Comparison of ENCODE assay signal across 8 mouse cellular contexts in the genomic region with DNA sequence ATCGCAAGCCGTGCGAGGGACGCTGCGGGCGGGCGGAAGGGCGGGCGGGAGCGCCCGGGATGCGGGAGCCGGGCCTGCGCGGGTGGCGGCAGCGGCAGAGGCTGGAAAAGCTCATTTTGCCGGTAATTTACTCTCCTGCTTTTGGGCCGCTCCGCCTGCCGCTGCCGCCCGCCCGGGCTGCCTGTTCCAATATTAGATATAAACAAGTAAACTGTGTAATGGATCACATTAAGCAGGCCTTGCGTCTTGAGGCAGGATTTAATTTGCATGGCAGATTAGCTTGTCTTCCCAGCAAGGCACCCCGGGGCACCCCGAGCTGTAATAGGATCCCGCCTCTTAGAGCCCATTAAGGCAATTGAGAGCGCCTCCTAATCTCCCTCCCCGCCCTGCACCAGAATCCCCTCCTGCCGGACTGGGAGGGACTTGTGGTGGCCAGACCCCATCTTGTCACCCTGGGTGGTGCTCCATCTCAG. TPM values are rescaled to one million over a fixed set of nuclear protein-coding genes. Genes with fewer than 3 reads are reported as not detected.
DNase-seq lines count a peak whose midpoint lies in the region; ATAC-seq lines count a peak whose summit lies in the region.

No protein-coding gene starts in this region.

- peak overlapping the region; percentile 65 for H3K4me2 ChIP-seq in lung, embryonic 15.5 days
- H3K4me2 ChIP-seq in heart, embryonic 12.5 days = peak overlapping the region; percentile 73
- peak overlapping the region; percentile 65 for H3K4me2 ChIP-seq in kidney, embryonic 15.5 days
- peak overlapping the region; percentile 62 for H3K4me2 ChIP-seq in midbrain, embryonic 13.5 days (replicated peaks)

- under 1% methylated on average over 30 of the region's 31 CpGs for WGBS in lung, embryonic 15.5 days
- 2% methylated on average over 31 of the region's 31 CpGs for WGBS in heart, embryonic 12.5 days
- WGBS in kidney, embryonic 15.5 days = 1% methylated on average over 31 of the region's 31 CpGs
- under 1% methylated on average over 31 of the region's 31 CpGs for WGBS in midbrain, embryonic 13.5 days

- no peak overlapping the region for H3K27ac ChIP-seq in lung, embryonic 15.5 days
- H3K27ac ChIP-seq in heart, embryonic 12.5 days (ENCODE audit: poor library complexity, severe bottlenecking) = 0 out of 2 replicates have a peak overlapping the region, but pooled peaks have one; percentile 32
- no peak overlapping the region for H3K27ac ChIP-seq in kidney, embryonic 15.5 days
- H3K27ac ChIP-seq in midbrain, embryonic 13.5 days = peak overlapping the region; percentile 35; the same call in 1 of the 2 replicates

- no peaks in the 10 kb centered on the region for H3K4me1 ChIP-seq in lung, embryonic 15.5 days
- peaks cover 29% of the 10 kb centered on the region for H3K4me1 ChIP-seq in heart, embryonic 12.5 days (replicated peaks)
- peaks cover 41% of the 10 kb centered on the region for H3K4me1 ChIP-seq in kidney, embryonic 15.5 days
- peaks cover 16% of the 10 kb centered on the region for H3K4me1 ChIP-seq in midbrain, embryonic 13.5 days (replicated peaks)

- H3K9ac ChIP-seq in lung, embryonic 15.5 days = peak overlapping the region; percentile 32
- peak overlapping the region; percentile 65 for H3K9ac ChIP-seq in heart, embryonic 12.5 days
- H3K9ac ChIP-seq in kidney, embryonic 15.5 days = peak overlapping the region; percentile 44
- peak overlapping the region; percentile 64 for H3K9ac ChIP-seq in midbrain, embryonic 13.5 days (replicated peaks)

- no peaks in the 10 kb centered on the region for H3K9me3 ChIP-seq in lung, embryonic 15.5 days
- H3K9me3 ChIP-seq in heart, embryonic 12.5 days (replicated peaks) = no peaks in the 10 kb centered on the region
- no peaks in the 10 kb centered on the region for H3K9me3 ChIP-seq in kidney, embryonic 15.5 days (replicated peaks)
- H3K9me3 ChIP-seq in midbrain, embryonic 13.5 days = no peaks in the 10 kb centered on the region

- H3K36me3 ChIP-seq in lung, embryonic 15.5 days = no peaks in the 10 kb centered on the region
- no peaks in the 10 kb centered on the region for H3K36me3 ChIP-seq in heart, embryonic 12.5 days
- H3K36me3 ChIP-seq in kidney, embryonic 15.5 days = no peaks in the 10 kb centered on the region
- no peaks in the 10 kb centered on the region for H3K36me3 ChIP-seq in midbrain, embryonic 13.5 days

- H3K4me3 ChIP-seq in lung, embryonic 15.5 days = peak overlapping the region; percentile 33
- peak overlapping the region; percentile 47 for H3K4me3 ChIP-seq in heart, embryonic 12.5 days
- peak overlapping the region; percentile 43 for H3K4me3 ChIP-seq in kidney, embryonic 15.5 days (replicated peaks)
- peak overlapping the region; percentile 36 for H3K4me3 ChIP-seq in midbrain, embryonic 13.5 days (replicated peaks)

- no peak for ATAC-seq in lung, embryonic 15.5 days (ENCODE audit: borderline replicate concordance, extremely low read depth, low FRiP score, low TSS enrichment)
- ATAC-seq in heart, embryonic 12.5 days (ENCODE audit: insufficient number of reproducible peaks, low FRiP score) = no peak
- 0 out of 2 replicates have a peak, but pooled peaks have one; percentile 50 for ATAC-seq in kidney, embryonic 15.5 days (replicated peaks; ENCODE audit: low FRiP score)
- ATAC-seq in midbrain, embryonic 13.5 days = peak; percentile 81
- no peak for ATAC-seq in megakaryocyte-erythroid progenitor cell, adult 5-6 weeks (replicated peaks; ENCODE audit: low FRiP score, low TSS enrichment, poor library complexity, severe bottlenecking)

- DNase-seq in lung, postnatal 14 days = no peak
- DNase-seq in embryo, embryonic 9.5 days (ENCODE audit: extremely low spot score) = peak; percentile 64
- no peak for DNase-seq in spleen, postnatal 10 days (ENCODE audit: low spot score in 2 of 2)

- peaks cover 64% of the 10 kb centered on the region for H3K27me3 ChIP-seq in lung, embryonic 15.5 days
- peaks cover 50% of the 10 kb centered on the region for H3K27me3 ChIP-seq in heart, embryonic 12.5 days (replicated peaks)
- H3K27me3 ChIP-seq in kidney, embryonic 15.5 days = peaks cover 51% of the 10 kb centered on the region
- peaks cover 80% of the 10 kb centered on the region for H3K27me3 ChIP-seq in midbrain, embryonic 13.5 days

RNA-seq across cellular contexts. Expression of gene Slf2, which starts 48.4 kb away (rescaled TPM):
- polyA plus RNA-seq in lung, embryonic 15.5 days (2015; fragmentation: Nextera tagmentation; extraction: Ambion mirVana) = 26.0 and 29.4 TPM in 2 replicates
- 51.4 and 52.3 TPM in 2 replicates for polyA plus RNA-seq in heart, embryonic 12.5 days (2016; fragmentation: Nextera tagmentation; extraction: Ambion mirVana)
- 40.5 and 40.6 TPM in 2 replicates for polyA plus RNA-seq in kidney, embryonic 15.5 days (2015; fragmentation: Nextera tagmentation; extraction: Ambion mirVana)
- polyA plus RNA-seq in midbrain, embryonic 13.5 days (2015; fragmentation: Nextera tagmentation; extraction: Ambion mirVana) = 30.0 and 30.2 TPM in 2 replicates
- 34.3 and 38.4 TPM in 2 replicates for total RNA-seq in megakaryocyte-erythroid progenitor cell, adult 5-6 weeks (2014; fragmentation: Nextera tagmentation)
- 48.3 and 52.1 TPM in 2 replicates for total RNA-seq in megakaryocyte-erythroid progenitor cell, adult 5-6 weeks (2017)

Comparison
In these comparisons a context has a peak if more than half of its experiments do, and no peak if none do; other contexts are left out.
1. ATAC-seq: peak in kidney, embryonic 15.5 days (single experiment) and midbrain, embryonic 13.5 days (single experiment); none in lung, embryonic 15.5 days (single experiment), heart, embryonic 12.5 days (single experiment) and megakaryocyte-erythroid progenitor cell, adult 5-6 weeks (single experiment).
2. H3K27ac ChIP-seq: peak in heart, embryonic 12.5 days (single experiment) and midbrain, embryonic 13.5 days (single experiment); none in lung, embryonic 15.5 days (single experiment) and kidney, embryonic 15.5 days (single experiment).
3. Peak in every context shown above with its lines, with median percentiles within 50 percentile points of each other: H3K4me2 ChIP-seq, H3K4me3 ChIP-seq and H3K9ac ChIP-seq.